Mouse (Mus musculus): ENCODE results near the gene Klhdc9.
"Not testable (repeated sequence)": the region's sequence is repeated elsewhere in the genome, so short reads cannot be mapped to it uniquely, and the experiment has no call there.

Klhdc9 gene

DNA sequence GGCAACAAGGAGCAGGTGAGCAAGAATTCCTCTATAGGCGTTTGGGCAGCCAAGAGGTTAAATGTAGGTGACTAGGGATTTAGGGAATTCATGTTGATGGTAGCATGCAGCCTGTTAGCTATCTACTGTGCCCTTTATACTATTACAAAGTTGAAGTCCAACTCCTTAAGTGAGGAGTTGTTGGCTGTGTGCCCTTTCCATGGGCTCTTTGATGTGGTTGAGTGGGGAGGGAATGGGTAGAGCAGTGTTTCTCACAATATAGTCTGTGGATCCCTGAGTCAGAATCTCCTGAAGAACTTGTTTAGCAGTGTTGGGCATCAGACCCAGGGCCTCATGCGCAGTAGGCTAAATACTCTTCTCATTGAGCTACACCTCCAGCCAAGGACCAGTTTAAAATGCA, 3.8 kb downstream of the Klhdc9 start:
- DNase-seq (ENCODE audit: extremely low spot score), result no peak

DNA sequence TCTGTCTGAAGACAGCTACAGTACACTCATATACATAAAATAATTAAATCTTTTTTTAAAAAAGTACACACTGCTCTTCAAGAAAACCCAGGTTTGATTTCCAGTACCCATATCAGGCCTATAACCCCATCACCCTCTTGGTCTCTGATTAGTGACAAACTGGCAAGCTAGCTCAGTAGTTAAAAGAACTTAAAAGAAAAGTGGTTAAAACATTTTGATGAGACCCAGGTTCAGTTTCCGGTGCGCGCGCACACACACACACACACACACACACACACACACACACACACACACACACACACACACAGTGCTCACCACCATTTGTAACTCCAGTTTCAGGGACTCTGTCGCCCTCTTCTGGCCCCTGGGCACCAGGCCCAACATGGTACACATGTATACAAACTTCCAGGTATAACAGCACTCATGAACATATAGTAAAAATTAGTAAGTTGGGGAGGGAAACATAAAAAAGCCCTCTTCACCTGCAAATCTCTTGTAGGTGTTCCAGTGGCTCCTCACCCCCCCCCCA, 4.7 kb downstream of the Klhdc9 start:
- no peak for DNase-seq (ENCODE audit: extremely low spot score)

DNA sequence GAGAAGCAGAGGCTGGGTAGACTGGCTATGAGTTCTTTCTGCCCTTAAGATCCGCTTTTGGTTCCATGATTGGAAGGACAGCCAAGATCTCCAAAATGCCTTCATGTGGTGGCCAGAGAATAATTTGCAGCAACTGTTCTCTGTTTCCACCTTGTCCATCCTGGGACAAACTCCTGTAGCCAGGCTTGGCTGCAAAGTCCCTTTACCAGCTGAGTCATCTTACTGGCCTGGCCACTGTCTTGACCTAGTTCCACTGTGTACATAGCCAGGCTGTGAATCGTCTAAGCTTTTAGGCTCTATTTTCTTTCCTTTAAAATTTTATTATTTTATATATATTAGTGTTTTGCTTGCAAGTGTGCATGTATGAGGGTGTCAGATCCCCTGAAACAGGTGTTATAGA, 11.4 kb downstream of the Klhdc9 start:
- DNase-seq (ENCODE audit: extremely low spot score), result no peak

DNA sequence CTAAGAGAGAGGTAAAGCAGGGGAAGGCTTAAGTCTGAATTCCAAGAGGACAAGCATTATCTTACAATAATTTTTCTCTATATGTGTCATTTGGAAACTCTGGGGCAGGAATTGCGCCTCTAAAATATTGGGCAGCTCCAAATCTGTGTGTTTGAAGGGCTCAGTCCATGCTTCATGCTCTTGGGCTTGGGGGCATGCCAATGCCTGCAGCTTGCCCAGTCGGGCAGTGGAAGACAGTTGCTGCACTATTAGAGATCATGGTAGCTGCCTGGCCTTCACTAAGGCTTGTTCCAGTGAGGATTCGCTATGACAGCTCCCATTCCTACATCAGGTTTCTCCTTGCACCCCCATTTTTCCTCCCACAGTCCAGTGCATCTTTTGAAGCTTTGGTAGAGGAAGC, 11.9 kb downstream of the Klhdc9 start:
- no peak for DNase-seq (ENCODE audit: extremely low spot score)

DNA sequence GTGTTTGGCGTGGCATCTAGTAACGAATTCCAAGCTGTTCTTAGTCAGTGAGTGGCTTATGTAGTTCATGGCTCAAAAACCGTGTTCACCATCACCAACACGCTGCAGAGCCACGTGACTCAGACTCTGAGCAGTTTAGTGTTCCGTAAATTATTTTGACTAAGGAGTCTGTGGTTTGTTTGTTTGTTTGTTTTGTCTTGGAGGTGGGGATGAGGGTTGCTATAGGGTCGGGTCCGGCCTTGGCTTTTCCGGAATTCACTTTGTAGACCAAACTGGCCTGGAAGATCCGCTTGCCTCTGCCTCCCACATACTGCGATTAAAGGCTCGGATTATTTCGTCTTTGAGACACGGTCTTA, 14.5 kb downstream of the Klhdc9 start:
- no peak for DNase-seq (ENCODE audit: extremely low spot score)

DNA sequence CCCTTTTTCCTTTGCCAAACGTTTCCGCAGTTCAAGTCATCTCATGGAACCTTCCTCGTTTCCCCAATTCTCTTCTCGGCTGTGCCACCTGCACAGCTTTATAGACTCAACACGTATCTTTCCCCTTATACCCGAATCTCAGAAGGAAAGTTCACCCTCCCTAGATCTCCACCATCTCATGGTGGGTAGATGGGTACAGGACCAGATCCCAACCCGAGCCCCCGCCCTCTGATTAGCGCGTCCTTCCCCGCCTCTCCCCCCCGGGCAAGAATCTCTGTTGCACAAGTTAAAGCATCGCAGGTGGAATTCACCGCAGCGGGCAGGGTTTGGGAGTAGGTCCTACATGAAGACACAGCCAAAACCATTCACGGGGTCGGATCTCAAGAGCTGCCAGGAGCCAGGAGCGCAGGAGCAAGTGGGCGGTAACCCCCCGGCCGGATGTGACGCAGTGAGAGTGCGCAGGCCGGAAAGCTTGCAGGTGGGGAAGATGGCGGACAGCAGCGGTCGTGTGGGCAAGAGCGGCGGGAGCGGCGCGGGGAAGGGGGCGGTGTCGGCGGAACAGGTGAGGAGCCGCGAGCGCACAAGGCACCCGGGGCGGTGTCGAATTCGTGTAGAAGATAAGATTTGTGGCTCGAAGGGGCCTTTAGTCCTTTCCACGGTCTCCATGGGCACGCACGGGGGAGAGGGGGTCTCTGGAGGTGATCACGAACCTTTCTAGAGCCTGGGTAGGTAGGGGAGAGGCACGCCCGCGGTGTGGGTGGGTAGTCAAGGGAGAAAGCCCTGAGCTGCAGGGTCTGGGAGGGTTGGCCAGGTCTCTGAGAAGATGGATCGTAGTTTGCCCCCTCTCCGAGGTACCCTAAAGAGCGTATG, 15.1 kb downstream of the Klhdc9 start, which contains the start of the genes Nit1 and Pfdn2:
Gene Nit1 (minus strand): TSS at position 422 of the 870 bp plus-strand sequence.
Gene Pfdn2 (plus strand): TSS at position 446 of the 870 bp plus-strand sequence.
- DNase-seq (ENCODE audit: extremely low spot score), result peak; percentile 94

DNA sequence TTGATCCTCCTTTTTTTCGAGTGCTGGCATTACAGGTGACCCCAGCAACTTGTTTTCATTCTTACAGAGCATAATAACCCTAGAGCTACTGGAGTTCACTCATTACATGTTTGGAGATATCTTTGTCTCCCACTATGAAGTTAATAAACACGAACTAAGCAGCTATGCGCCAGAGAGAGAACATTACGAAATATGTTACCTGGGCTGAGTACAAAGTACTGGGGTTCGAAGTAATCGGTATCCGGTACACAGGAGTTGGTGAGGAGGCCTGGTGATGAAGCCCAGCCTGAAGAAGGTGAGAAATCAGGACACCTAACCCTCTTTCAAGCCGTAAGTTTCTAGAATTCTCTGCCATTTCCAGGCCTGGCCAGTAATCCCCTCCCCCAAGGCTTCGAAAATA, 15.9 kb downstream of the Klhdc9 start:
- DNase-seq (ENCODE audit: extremely low spot score), result no peak

DNA sequence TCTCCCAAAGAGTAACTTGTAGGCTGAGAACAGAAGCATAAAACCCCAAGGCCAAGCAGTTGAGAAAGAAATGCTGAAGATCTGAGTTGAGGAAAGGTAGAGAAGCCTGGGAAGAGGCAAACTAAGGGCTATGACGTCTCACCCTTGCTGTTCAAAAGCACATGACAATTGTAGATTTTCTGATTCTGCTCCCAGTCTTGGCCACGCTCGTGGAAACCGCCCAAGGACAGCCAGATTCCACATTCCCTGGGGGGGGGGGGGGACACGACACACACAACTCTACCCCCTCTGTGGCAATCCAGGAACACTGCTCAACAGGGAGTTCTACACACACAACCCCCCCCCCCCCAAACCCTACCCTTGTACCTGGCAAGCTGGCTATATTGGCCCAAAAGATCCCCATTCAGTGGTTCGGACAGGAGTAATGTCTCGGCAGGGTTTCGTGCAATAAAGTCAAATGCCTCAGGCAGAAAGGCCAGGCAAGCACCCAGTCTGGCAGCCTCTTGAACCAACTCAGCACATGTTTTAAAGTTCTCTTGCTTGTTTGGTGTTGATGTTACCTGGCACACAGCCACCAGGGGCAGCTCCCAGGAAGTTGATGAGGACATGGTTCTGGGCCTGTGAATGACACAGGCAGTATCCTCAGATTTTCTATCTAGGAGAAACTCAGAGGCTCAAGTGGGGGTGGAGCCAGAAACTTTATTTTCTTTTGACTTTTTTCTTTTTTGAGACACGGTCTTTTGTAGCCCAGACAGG, 16.5 kb downstream of the Klhdc9 start:
- no peak for DNase-seq (ENCODE audit: extremely low spot score)

DNA sequence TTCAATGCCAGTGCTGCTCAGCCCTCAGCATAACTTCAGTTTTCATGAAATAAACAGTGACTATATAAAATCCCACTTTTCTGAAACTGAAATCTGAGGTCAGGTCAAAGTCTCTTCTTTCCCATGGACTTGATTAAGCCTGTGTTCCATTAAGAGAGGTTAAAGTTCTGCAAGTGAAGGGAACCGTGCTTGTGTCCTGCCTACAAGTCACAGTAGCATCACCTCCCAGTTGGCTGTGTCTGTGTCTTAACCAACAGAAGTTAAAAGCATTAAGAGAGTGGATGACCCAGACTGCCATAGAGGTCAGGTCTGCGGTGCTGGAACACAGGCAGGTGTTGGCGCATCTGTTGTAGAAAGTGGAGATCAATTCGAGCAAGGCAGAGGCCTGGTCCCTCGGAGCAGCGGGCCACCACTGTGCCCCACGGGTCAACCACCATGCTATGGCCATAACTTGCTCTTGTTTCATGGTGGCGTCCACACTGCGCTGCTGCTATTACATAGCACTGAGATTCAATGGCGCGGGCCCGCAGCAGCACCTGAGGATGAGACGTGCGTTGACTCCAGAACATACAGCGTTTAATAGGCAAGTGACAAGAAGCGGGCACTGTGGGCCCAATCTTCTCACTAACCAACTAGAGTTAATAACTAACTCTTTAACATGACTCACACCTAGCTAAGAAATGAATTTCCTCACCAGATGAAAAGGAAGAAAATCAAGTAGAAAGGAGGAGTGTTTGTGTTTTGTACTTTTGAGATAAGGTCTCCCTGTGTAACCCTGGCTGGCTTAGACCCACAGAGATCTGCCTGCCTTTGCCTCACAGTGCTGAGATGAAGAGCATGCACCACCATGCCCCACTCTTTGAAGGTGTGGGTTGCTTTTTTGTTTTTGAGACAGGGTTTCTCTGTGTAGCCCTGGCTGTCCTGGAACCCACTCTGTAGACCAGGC, 18.1 kb downstream of the Klhdc9 start:
- no peak for DNase-seq (ENCODE audit: extremely low spot score)

DNA sequence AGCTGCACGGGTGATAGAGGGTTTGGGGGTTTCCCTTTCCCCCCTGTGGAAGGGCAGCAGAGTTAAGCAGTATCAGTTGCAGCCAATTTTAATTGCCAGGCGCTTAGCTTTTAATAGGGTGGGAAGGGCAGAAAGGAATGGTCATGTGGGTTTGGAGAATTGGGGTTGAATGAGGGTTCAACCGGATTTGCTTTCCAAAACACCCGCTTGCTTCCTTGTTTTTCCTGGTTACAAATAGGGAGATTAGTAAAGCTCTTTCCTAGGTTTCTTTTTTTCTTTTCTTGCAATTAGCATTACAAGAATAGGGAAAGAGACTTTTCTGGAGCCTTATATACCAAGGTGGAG, 30.4 kb downstream of the Klhdc9 start:
- DNase-seq (ENCODE audit: extremely low spot score), result no peak

DNA sequence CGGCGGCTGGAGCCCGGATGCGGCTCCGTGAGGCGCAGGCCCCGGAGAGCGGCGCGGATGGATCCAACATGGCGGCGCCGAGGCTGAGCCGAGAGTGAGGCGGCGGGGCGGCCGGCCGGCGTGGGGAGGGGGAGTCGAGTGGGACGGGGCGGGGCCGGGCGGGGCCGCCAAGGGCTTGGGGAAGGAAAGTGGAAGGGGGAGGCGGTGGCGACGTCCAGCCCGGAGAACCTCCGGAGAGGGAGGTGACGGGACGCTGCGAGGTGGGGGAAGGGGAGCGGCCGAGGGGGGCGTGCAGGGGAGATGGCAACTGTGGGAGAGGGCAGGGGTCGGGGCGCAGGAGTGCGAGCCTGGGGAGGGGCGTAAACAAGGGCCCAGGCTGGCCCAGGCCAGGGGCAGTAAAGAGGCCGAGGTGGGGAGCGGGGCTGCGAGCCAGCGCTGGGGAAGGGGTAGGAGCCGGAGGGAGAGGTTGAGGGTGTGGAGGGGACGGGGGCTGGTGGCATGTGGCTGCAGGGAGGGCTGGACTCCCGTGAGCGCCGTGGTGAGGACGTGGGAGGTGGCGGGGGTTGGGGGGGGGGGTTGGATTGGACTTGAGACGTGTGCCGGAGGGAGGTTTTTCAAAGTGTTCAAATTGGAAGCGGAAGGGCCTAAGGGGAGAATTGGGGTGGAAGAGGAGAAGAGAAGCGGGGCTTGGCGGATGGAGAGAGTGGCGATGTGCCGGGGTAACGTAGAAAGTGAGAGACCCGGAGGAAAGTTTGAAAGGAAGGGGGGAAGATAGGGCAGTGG, 31.0 kb downstream of the Klhdc9 start:
- DNase-seq (ENCODE audit: extremely low spot score), result peak; percentile 95

DNA sequence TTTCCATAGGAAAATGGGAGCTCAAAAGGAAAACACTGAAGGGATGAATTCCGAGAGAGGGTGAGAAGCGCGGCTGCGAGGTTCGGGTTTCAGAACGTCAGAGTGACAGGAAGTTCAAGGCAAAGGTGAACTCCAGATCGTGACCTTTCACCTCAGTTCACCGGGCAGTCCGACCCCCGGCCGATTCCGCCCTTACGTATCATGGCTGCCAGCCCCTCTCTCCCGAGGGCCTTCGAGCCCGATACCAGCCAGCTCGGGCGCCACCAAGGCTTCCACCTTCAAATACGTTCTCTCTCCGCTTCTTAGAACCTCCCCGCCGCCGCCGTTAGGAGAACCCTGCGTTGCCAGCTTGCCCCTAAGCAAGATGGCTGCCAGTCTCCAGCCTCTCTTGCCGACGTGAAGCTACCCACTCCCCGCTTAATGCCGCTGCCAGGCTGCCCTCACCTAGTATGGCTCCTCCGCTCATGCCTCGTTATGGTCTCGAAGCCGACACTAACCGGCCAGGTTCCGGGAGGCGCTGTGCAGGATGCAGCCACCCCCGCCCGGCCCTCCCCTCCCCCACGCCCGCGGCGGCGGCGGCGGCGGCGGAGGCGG, 31.7 kb downstream of the Klhdc9 start, which contains the start of gene Dedd:
Gene Dedd (plus strand): TSS at position 307 of the 594 bp plus-strand sequence.
- peak; percentile 95 for DNase-seq (ENCODE audit: extremely low spot score)

DNA sequence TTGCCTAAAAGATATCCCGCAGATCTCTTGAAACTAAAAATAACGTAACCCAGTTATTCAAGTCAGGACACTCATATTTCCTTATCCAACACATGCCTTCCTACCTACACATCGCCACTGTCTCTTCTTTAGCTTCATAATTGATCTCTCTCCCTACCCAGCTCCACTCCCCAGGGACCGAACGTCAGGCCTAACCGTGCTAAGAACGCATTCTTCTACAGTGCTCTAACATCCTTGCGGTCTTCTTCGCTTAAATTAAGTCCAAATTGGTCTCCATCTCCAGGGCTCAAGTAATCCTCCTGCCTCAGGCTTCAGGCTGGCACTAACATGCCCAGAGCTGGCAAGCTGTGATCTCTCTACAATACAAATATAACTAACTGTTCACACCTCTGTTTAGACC, 32.4 kb downstream of the Klhdc9 start:
- DNase-seq (ENCODE audit: extremely low spot score), result no peak

DNA sequence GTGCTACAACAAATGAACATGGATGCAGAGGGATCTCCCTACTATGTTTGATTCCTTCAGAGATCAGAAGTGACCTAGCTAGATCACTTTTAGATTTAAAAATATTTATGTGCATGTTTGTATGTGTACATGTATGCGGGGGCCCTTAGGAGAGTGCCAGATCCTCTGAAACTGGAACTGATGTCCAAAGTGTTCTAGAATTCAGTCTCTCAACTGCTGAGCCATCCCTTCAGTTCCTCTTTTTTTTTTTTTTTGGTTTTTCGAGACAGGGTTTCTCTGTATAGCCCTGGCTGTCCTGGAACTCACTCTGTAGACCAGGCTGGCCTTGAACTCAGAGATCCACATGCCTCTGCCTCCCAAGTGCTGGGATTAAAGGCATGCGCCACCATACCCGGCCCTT, 34.0 kb downstream of the Klhdc9 start:
- not testable (repeated sequence) for DNase-seq (ENCODE audit: extremely low spot score)

DNA sequence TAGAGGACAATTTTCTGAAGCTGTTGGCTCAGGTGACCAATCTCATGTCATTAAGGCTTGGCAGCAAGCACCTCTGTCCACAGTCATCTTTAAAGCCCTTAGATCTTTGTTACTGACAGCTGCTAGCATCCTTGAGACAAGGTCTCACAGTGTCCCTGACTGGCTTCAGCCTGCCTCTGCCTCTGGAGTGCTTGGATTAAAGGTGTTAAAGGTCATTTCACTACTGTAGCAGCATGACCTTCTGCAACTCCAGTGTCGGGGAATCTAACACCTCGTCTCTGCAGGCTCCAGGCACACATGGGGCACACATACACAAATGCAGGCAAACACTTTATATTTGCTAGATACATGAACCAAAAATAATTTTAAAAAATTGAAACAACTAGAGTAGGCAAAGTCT, 35.0 kb downstream of the Klhdc9 start:
- no peak for DNase-seq (ENCODE audit: extremely low spot score)

DNA sequence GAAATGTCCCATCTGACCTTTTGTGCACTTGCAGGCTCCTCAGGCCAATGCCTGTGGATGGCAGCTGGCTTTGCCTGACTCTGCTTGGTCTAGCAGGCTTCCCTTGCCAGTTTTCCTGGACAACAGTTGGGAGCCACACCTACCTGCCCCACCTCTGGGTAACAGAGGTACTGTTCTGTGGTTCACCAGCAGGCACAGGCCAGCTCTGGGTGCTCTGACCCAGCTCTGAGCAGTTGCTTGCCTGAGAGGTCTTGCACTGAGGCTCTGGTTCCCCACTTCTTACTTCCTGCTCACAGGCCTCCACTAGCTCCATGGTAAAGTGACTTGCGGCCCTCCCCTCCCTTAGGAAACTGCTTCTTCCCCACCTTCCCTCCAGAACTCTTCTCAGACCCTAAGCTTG, 38.6 kb downstream of the Klhdc9 start:
- no peak for DNase-seq (ENCODE audit: extremely low spot score)

DNA sequence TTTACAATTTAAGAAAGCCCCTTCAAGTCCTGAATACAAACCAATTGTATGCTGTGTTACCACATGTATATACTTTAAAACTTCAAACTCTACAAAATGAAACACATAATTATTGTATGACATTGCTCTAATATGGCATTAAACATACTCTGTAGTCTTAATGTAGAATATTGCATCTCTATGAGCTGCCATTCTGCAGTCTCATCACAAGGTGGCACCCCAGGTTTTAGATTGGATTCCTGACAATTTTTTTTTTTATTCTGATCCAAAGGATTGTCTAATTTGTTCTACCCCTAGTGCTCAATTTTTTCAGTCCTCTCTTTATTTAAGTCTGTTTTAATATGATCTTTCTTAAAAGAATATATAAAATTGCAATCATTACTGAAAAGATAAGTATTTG, 39.2 kb downstream of the Klhdc9 start:
- no peak for DNase-seq (ENCODE audit: extremely low spot score)

DNA sequence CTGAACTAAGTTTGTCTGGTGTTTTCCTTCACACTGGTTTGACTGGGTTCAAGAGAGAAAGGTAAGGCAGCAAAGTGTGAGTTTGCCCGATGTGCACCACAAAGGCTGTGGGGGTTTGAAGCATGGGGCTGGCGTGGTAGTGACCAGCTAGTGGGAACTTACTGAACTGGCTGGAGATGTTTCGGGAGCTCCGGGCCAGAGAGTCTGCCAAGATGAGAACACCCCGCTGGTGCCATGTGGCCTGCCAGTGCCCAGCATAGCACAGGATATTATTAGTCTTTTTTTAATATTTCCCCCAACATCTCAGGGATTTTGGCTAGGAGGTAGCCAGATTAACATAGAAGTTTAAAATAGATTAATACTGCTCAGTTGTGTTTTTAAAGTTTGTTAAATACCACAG, 40.4 kb downstream of the Klhdc9 start:
- no peak for DNase-seq (ENCODE audit: extremely low spot score)

DNA sequence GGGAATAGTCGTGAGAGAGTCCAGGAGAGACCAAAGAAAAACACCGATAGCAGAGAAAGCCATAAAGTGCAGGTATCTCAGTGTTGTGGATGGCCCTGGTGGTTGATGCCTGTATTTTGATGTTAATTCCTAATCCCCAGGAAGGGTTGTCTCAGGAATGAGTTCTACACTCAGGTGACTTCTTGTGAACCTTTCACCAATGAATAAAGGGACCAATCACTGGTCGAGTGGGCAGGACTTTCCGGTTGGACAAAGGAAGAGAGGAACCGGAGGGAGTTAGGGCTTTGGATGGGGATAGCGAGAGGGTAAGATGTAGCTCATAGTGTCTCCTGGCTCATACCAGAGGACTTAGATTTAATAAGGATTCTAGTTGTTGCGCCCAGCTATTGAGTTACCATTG, 40.9 kb downstream of the Klhdc9 start:
- no peak for DNase-seq (ENCODE audit: extremely low spot score)

DNA sequence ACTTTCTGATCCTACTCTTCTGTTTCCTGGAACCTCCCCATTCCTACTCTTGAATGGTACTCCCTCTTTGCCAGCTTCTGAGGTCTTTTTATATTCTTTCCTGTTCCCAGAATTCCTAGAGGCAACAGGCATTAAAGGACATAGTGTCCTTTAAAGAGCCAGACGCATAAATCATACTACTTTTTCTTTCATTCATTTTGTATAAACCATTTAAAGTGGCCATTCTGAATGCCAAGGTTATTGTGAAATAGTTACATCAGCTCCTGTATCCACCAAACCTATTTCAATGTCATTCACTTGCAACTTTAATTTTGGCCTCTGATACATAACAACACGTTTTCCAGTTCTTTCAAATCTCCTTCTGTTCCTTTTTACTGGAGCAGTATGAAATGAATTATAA, 51.3 kb downstream of the Klhdc9 start:
- DNase-seq (ENCODE audit: extremely low spot score), result no peak

All from embryo, embryonic 9.5 days (tissue).